Mouse (Mus musculus) thymus, postnatal 36 days (tissue): ENCODE results near the gene Phgr1.
A peak's percentile ranks its signal among the peaks of the same experiment; 100 is the strongest.

ENCODE experiments used
- DNase-seq, 2 experiments: peaks; one replicate each; pipeline ENCODE4 v3.0.0; 2022; ENCODE audit warnings: mixed read lengths in 2 of 2

Gene Phgr1

GRCm38 (mm10) chr2:118772158-118772874 lies at the start of gene Phgr1:
Gene Phgr1 (plus strand): TSS chr2:118772769.
- no peak for DNase-seq

DNA sequence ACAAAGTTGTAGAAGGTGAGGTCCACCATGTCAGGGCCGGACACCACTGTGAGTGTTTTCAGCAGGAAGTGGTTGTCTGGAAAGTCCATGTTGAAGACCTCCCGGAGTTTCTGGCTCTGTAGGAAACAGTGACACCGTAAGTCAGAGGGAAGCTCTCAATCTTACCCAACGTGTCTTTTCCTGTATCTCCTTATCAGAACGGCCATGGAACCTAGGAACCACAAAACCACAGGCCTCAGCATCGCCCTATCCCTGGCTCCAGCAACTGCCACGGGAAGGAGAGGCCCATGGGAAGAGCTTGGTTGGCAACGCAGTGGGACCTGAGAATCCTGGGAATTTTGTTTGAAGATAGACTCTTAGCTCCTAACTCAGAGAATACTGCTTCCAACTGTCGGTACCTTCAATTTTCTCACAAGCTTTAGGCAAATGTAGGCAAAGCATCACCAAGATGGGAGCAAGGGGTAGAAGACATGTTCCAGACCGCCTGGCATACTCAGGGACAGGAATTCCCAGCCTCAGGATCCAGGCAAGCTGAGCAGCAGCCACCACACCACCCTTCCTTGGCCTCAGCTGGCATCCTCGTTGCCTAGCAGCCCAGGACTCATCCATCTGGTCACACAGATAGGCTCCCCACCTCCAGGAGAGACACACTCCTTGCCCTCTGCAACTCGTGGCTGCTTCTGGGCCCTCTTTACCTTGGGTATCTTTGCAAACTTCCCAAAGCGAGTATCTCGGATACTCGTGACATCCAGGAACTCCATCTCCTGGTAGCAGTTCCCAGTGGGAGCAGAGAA lies 48.7 kb upstream of the Phgr1 start:
- peak in 1 of 2 experiments; percentile 2 for DNase-seq

DNA sequence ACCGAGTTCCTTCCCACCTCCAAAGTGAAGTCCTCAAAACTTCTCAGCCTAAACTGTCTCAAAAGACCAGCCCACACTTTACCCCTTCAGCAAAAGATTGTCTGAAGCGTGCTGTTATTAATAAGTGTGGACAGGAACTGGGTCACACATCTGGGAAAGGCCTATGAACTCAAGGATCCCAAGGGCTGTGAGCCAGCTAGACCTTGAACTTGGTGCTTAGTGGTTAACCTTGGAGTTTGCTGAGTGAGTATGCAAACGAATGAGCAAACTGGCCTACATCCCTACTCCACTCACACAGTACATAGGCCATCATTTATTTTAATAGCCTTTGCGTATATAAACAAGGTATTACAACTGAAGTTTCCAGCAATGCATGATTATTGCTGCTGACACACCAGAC lies 47.1 kb upstream of the Phgr1 start:
- no peak for DNase-seq

DNA sequence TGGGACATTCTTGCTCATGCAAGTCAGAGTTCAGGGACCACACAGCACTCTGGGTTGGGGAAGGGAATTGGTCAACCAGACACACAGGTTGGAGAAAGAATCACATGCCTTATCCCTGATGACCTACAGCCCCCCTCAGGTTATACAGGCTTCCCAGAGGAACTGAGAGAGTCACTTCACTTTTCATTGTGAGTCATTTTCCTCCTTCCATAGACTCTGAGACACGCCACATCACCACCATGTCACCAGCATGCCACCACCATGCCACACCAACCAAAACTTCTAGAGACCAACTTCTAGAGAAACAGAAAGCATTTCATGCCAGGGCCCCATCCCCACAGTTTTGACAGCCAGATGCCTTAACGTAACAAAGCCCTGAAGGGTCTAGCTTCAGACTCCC lies 45.7 kb upstream of the Phgr1 start:
- DNase-seq, result peak in 1 of 2 experiments; percentile 3

- DNase-seq, result no peak
Measured at GRCm38 (mm10) chr2:118727911-118728310, 44.7 kb upstream of the Phgr1 start.

DNA sequence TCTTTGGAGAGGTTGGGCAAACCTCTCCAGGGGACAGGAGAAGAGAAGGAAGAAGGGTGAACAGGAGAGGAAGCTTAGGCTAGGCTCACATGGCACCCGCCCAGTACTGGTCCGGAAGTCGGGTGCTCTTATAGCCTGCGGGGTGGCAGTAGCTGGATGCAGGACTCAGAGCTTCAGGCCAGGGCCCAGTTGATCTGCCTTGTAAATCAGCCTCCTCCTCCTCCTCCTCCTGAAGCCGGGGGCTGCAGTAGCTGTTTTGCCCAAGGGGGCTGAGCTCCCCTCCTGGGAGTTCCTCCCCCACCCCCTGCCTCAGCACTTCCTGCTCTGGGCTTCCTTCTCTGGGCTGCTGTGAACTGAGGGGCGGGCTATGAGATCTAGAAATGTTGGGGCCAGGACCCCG lies 44.2 kb upstream of the Phgr1 start, which contains the start of gene Plcb2:
Plcb2 (minus strand) TSS at position 102 of the 400 bp plus-strand sequence.
- peak; percentile 74 to 80 for DNase-seq

GRCm38 (mm10) chr2:118729194-118729593 lies 43.4 kb upstream of the Phgr1 start:
- DNase-seq, result peak in 1 of 2 experiments; percentile 9

GRCm38 (mm10) chr2:118729816-118730621 lies 42.5 kb upstream of the Phgr1 start:
- peak in 1 of 2 experiments; percentile 4 for DNase-seq

DNA sequence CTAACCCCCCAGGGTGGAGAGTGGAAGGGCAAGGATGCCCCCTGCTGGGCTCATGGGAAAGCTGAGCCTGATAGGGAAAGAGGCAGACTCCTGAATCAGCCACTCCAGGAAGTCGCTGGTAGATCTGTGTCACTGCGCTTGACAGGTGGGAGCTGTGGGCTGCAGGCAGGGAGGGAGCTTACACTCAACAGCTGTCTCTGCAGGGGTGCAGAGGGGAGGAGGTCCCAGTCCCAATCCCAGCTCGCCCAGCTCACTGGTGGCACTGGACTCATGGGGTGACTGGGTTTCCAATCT lies 42.0 kb upstream of the Phgr1 start:
- DNase-seq, result peak; percentile 79 to 85

DNA sequence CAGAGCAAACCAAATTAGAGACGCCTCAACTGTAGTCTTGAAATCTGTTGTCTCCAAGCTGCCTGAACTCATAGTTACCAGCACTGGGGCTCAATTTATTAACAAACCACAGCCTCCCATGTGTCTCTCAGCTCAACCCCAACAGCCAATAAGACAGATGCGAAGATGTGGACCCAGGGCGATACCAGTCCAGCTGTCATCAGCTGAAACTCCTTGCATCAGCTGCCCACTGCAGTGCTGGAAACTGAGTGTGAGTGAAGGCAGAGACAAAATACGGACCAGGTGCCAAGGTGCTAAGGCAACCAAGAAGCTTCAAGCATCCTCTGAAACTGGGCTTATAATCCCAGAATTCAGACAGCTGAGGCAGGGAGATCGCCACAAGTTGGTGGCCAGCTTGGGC lies 40.6 kb upstream of the Phgr1 start:
- peak in 1 of 2 experiments; percentile 0 for DNase-seq

GRCm38 (mm10) chr2:118733341-118733740 lies 39.2 kb upstream of the Phgr1 start:
- DNase-seq, result peak in 1 of 2 experiments; percentile 1

GRCm38 (mm10) chr2:118740341-118740740 lies 32.2 kb upstream of the Phgr1 start:
- peak in 1 of 2 experiments; percentile 0 for DNase-seq

DNA sequence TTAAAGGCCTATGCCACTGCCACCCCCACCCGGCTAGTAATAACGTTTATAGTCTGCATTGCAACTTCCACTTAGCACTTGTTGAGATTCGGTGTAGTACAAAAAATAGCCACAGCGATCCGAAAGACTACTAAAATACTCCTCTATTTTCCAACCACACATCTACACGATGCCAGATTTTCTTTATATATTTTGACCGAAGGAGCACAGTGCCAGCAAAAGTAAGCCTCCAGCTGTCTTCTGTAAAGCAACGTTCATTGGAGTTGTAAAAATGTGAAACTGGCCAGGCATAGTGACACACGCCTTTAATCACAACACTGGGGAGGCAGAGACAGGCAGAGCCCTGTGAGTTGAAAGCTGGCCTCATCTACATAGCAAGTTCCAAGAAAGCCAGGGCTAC lies 31.4 kb upstream of the Phgr1 start:
- DNase-seq, result peak in 1 of 2 experiments; percentile 0

- peak in 1 of 2 experiments; percentile 10 for DNase-seq
Measured at GRCm38 (mm10) chr2:118743261-118743943, 29.2 kb upstream of the Phgr1 start.

DNA sequence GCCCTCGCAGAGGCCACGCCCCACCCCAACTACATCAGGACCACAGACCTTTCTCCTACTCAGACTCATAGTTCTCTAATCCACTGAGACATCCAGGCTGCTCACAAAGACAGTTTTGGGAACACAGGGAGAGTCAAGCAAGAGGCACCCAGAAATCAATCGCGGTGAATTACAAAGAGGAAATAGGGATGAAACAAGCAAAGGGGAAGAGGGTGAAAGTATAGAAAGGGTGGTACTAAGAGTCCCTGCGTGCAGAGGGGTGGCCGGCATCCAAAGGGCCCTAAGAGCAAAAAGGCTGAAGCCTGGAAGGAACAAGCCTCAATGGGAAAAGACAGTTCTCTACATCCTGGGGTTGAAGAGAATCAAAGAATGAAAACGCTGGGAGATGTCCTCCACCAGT lies 27.9 kb upstream of the Phgr1 start:
- peak in 1 of 2 experiments; percentile 12 for DNase-seq

GRCm38 (mm10) chr2:118745232-118745884 lies 27.2 kb upstream of the Phgr1 start, which contains the start of gene Inafm2:
Gene Inafm2 (plus strand): TSS chr2:118745758.
- peak; percentile 92 to 95 for DNase-seq

- DNase-seq, result peak; percentile 55 to 68
Measured at GRCm38 (mm10) chr2:118745915-118746901, 26.4 kb upstream of the Phgr1 start.

DNA sequence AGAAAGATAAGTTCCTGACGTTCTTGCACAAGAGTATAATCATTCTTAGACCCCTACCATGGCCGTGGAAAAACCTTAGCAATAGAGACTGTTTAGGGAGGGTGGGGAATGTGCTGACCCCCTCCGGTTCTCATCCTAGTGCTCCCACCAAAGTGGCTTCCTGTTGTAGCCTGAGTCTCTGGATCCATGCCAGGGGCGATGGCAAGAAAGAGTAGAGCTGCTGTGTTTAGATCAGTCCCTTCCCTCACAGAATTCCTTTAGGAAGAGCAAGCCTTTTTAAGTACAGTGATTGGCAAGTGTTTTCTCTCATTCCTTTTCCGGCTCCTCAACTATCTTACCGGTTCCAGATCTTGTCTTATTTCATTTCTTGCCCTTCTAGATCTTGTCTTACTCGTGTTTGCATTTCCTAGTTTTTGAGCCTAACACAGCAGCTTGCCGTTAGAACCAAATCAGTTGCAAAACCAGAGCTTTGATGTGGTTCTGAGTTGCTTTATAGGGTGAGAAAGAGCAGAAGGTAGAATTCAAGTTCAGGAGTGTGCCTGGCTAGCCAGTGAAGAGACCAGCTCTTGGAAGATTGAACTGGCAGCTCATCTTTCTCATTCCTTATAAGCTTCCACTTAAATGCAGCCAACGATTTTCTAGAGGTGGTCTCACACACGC lies 25.1 kb upstream of the Phgr1 start:
- peak; percentile 19 to 27 for DNase-seq

DNA sequence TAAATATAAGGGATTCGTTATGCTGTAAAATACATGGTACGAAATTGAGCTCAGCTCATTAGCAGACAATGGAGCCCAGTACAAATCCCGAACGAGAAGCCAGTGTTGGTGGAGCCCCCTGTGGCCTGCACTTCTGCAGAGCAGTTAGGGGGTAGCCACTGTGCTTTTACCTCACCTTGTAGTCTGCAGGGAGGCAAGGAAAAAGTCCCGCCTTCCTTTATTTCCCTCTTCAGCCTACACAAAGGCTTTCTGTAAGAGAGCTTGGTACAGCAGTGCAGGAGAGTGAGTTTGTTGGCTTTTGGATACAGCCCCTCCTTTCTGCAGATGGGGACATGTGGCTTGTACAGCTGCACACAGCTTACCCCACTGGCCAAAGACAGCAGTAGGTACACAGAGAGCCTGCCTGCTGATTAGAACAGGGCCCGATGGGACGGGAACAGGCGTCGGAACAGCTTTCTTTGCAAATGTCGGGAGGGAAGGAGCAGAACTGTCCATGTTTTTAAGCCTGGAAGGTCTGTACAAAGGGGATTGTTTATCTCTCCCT lies 23.2 kb upstream of the Phgr1 start:
- DNase-seq, result peak; percentile 5 to 11

- DNase-seq, result peak in 1 of 2 experiments; percentile 3
Measured at GRCm38 (mm10) chr2:118750476-118750875, 22.1 kb upstream of the Phgr1 start.
